Mouse (Mus musculus) c-Kit-positive CD71-negative TER-119-negative erythroid progenitor cells, embryonic 14.5 days (primary cell): ENCODE results near the gene Rarg.
A peak's percentile ranks its signal among the peaks of the same experiment; 100 is the strongest.

Source experiments
- DNase-seq: peaks from one replicate; pipeline ENCODE4 v3.0.0-alpha.2; 2013; ENCODE audit warnings: low read depth

Rarg gene

DNA sequence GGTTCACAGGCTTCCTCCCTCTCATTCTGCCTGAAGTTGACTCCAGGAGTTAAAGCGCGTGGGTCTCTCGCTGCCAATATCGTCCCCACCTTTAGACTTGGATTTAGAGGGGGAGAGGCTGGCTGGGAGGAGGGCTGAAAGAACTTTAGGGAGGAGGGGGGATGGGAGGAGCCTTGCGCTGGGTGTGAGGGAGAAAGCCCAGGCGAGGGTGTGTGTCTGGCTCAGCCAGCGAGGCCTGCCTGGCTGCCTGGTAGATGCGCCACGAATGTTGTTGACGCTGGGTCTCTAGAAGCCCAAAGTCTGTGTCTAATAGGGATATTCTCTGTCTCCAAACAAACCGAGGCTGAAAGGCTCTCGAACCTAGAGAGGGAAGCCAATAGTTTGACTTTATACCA lies 756 bp upstream of the Rarg start:
- no peak for DNase-seq

DNA sequence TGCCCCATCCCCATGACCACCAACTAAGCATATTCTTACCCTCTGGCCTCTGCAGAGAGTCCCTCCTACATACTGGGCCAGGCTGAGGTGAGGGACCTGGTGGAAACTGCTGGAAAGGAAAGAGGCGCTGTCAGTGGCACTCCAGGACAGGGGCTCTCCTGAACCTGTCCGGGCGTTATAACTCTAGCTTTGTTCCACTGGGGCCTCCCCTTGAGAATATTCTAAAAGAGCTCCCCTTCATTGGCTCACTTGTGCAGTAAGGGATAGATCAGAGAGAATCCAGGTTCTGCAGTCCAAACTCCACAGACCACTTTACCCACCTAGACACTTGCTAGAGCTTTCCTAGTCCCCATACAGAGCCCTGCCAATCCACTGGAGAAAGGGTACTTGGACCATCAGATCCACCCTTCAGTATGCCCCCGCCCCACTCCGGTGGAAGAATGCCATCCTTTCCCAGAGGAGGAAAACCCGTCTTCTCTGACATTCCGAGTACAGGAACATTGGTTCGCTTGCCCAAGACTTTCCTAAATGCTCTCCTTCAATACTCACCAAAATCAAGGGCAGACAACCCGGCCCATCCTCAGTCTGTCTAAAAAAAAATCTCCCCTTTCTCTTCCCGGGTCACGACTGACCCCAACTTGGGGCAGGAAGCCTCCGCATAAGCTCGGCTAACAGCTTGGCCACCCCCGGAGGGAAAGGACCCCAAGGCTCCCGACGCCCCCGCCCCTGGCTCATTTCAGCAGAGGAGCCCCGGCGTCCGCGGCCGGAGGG lies 701 bp downstream of the Rarg start:
- DNase-seq: no peak

DNA sequence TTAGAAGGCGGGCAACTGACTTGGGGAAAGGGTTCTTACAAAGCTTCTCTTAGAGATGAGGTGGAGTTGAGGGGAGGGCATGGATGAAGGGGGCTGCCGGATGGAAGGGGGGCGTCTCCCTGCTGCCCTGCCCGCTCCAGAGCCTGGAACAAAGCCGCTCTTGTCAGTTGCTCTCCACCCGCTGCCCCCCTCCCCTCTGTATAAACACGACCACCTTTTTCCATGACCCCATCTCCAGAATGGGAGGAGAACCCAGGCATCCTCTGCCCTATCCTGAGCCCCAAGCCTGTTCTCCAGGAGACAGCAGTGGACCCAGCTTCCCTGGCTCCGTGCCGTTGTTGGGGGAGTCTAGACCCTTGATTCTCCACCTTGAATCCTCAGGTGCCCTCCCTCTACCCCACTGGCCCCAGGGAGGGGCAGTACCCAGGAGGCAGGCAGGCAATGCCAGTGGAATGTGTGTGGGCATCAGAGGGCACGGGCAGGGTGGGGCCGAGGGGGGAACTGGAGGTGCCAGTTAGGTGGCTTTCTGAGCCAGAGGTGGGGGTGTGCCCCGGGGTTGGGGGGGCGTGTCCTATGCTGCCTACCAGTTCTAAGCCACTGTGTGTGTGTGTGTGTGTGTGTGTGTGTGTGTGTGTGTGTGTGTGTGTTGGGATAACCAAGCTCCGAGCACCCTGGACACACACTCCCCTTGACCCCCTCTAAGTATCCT lies 1.6 kb downstream of the Rarg start:
- DNase-seq: no peak

DNA sequence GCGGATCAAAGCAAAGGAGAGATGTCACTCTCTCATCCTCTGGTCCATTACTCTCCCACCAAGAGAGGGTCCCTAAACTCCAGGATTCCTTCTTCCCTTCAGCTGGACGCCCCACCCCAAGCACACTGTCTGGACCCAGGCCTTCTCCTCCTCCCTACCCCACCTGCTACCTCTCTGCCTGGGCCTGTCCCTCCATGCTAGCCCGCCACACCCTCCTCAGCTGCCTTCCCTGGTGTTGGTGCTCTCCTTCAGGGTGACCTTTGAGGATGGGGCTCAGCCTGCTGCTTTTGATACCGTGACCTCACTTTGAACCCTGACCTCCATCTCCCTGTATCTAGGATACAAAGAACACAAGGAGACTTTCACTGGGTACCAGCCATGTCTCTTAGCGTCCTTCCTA lies 6.8 kb downstream of the Rarg start:
- DNase-seq: no peak

DNA sequence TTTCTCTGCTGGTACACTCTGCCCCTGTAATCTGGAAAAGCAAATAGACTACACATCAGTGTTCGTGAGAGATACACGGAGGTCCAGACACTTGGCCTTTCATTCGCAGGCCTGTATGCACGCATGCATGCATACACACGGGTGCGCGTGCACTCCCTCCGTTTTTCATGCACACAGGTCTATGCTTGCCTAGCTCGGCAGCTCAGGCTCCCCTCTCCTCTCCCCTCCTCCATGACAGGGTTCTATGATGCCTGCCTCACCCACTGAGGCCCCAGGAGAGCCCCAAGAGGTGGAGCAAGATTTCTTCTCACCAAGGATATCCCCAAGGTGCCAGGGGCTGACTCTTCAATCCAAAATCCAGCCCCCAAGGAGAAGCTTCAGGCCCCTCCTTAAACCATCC lies 7.3 kb downstream of the Rarg start:
- no peak for DNase-seq

DNA sequence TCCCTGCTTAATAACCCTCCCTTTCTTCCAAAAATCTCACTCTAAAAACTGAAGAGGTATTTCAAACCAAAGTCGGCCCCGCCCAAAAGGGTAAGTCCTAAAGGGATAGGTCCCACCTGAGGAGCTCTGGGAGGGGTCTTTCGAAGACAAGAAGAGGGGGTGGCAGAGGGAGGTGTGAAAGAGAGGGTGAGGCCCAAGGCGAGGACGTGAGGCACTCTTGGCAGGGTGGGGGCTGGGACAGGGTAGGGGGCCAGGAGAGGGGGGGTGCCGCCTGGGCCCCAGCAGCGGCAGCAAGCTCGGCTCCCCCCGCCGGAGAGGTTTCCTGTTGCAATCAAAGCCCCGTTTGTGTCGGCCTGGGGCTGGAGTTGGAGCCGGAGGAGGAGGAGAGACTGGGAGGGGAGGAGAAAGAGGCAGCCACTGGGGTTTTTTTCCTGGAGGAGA lies 8.0 kb downstream of the Rarg start:
- no peak for DNase-seq

DNA sequence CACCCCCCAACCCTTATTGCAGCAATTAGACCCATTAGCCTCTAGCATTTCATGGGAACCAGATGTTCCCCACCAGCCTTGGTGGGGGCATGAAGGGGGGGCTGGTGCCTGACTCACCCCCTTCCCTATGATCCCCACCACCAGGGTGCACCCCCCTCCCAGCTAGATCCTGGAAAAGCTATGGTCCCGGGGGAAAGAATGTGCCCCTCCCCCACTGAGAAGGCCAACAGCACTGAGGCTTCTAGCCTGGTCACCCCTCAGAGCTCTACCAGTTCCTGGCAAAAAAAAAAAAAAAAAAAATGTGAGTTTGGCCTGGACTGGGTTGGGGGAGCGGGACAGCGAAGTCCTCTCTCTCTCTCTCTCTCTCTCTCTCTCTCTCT lies 8.5 kb downstream of the Rarg start:
- DNase-seq: no peak

DNA sequence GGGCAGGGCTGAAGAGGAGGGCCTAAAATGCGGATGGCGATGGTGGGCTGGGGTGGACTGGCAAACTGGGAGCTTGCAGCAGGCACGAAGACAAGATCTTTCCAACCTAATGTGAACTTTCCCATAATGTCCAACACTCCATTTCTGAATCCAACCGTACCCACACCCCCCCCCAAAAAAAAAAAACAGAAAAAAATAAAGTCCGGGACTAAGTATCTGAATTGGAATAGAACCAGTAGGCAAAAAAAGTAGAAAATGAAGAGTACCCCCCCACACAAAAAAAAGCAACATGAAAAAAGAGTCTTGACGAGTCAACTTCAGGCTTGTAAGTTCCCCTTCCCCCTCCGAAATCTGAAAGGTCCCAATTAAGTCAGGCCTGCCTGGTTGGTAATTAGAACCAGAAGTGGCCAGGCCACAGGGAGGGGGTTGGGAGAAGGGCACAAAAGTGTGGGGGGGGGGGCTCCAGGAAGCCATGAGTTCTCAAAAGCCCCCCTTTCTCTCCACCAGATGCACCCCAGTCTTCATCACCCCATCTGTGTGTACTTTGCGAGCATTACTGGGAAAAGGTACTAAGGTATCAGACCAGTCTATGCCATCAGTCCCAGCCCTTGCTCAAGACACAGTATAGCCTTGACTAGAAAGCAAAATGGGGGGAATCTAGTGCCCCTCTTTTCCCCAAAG lies 9.0 kb downstream of the Rarg start:
- DNase-seq: no peak

DNA sequence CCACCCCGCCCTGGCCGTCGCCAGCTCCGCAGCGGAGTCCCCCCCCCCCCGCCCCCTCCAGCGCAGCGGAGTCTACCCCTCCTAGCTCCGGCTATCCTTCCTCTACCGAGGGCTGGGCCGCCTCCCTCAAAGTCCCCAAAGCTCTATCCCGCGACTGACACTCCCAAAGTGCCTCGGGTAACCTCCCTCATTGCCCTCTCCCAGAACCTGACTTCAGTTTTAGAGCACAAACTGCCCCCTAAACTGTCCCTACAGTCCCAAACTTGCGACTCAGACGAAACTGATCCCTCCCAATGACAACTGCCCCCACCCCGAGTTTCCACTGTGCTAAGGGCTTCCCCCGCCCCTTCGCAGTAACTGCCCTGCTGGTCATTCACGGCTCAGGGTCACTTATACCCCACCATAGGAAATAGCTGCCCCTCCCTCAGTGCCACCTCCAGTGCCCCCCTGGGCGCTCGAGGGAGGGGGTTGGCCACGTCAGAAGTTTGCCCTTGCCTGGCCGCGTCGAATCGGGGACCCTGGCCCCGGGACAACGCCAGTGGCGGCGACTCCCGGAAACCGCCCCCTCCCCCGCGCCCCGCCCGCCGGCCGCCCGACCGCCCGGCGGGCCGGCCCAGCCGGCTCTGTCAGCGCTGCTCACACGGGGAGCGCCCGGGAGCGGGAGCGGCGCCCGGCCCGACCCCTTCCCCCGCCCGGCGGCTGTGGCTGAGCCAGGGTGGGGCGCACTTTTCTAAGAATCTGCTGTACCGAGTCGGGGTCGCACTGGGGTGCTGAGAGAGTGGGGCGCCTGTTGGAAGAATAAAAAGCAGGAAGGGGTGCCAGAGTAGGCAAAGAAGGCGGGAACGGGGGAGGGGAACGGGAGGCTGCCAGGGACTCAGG lies 9.8 kb downstream of the Rarg start:
- DNase-seq: no peak

DNA sequence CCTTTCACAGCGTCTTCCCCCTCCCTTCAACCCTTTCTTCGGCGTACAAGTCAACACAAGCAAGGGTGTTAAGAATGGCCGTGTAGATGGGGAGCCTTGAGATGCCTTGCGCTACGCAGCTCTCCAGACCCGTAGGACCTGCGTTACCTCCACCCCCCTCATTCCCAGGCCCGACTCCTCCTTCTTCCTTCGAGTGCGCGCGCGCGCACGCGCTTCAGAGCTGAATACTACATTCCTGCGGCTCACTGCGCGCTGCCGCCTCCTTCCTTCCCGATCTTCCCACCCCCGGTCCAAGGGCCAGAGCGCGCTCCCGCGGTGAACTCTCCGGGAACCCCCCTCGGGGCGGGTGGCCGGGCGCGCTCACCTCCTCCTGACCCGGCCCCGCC lies 10.5 kb downstream of the Rarg start:
- DNase-seq: peak; percentile 66

DNA sequence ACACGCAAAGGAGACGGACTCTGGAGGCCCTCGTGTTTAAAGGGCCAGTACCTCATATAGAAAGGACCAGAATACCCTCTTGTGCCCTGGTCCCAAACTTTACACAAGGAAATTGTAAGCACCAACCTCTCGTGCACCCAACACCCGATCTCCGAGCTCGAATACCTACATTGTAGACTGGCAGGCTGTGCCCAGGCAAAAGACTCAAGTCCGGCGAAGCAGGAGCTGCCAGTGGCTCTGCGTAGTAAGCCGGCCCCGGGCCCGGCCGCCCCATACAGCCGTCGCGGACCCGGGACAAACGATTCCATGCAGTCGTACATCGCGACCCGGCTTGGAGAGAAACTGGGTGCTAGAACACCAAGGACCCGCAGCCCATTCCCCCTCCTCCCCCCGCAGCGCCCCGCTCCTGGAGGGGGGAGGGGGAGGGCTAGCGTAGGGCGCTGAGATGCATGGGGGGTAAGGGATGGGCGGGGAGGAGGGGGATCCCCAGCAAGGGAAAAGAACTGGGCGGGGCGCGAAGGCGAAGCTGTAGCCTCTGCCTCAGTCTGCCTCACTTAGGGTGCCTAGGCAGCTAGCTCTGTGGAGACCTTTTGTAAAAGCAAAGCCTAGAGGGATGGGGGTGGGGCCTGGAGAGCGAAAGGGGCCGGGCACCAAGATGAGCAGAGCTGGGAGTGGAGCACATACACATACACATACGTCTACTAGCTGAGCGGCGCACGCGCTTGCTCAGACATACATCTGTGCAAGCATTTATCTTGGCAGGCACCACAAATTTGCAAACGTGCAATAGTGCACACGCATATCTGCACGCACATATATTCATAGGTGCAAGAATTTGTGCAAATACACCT lies 11.2 kb downstream of the Rarg start:
- peak; percentile 60 for DNase-seq

DNA sequence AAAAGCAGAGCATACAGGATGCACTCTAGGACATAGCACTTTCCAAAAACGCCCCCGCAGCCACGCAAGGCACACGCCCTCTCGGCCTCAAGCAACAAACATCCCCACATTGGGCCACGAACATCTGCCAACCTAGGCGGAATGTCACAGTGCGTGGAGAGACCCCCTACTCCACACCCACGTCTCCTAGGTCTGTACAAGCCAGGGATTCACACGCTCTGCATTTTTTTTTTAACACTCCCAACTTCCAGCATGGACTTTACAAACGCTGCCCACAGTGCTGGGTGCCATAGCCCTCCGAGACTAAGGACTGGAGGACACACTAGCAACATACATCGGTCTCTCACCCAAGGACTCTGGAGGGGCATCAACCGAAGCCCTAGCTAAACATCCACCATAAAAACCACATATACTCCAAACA lies 11.8 kb downstream of the Rarg start:
- no peak for DNase-seq

DNA sequence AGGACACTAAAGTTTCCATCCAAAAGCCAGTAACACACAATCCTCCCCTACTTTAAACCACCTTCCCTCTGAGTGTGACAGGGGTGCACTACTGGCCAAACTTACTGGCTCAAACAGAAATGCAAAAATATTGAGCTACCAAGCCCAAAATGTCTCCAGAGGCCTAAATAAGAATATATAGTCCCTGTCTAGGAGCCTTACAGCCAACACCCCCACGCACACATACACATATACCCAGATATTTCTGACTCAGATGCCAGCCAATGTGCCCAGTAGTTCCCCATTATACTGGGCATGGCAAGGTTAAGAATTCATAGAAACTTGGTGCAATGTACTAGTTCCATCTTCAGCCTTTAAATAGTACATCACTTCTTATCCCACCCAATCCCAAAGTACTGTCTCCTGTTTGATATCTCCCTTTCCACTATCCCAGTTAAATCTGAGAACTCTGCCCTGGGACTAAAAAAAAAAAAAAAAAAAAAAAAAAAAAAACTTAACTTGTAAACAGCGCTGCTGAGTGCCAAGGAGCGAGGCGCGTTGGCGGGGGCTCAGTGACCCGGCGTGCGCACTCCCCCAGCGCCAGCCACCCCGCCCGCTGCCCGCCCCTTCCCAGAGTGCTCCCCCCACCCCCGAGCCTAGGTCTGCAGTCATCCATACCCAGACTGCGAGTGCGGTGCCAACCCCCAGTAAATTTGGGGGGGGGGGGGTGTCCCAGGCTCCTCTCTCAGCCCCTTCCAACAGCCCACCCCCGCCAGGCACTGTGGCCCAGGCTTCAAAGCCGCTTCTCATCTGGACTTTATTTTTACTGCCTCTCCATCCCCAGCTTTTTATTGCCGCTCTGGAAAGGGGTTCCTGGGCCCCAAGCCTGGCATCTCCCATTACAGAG lies 12.8 kb downstream of the Rarg start:
- no peak for DNase-seq

DNA sequence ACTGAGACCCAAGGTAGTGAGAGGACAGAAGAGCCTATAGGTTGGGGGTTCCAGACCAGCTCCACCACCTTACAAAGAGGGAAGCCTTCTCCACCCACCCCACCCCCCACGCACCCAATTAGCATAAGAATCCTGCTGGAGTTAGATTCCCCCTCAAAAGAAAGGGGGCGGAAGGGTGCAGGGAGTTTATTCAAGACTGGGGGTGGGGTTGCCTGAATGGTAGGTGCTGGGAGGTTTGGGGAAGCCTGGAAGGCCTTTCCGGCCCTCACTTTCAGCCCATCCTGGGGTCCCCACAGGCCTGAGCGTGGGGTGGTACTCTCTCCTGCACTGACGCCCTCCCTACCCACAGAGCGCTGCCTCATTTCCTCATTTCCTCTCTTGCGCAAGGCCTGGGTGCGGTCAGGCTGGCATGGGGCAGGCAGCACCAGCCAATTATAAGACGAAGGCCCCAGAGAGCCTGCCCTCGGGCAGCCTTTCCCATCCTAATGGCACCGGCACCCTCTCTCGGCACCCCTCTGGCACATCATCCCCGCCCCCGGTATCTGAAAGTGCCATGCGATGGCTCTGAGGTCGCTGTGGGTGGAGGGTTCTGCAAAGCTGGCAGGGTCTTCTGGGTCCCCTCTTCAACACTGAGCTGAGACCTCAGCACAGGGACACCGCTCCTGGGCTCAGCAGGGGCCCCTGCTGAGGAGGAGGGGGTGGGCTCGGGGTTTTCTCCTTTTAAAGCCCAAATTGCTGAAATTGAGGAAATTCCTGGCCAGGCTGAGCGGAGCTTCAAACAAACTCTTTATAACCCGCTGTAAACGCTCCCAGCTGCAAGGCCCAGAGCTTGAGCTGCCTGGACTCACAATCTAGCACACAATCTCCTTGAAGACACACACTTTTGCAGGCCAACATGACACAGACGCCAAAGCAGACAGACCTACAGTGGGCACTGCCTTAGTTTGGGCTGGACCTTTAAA lies 13.8 kb downstream of the Rarg start:
- peak; percentile 72 for DNase-seq

DNA sequence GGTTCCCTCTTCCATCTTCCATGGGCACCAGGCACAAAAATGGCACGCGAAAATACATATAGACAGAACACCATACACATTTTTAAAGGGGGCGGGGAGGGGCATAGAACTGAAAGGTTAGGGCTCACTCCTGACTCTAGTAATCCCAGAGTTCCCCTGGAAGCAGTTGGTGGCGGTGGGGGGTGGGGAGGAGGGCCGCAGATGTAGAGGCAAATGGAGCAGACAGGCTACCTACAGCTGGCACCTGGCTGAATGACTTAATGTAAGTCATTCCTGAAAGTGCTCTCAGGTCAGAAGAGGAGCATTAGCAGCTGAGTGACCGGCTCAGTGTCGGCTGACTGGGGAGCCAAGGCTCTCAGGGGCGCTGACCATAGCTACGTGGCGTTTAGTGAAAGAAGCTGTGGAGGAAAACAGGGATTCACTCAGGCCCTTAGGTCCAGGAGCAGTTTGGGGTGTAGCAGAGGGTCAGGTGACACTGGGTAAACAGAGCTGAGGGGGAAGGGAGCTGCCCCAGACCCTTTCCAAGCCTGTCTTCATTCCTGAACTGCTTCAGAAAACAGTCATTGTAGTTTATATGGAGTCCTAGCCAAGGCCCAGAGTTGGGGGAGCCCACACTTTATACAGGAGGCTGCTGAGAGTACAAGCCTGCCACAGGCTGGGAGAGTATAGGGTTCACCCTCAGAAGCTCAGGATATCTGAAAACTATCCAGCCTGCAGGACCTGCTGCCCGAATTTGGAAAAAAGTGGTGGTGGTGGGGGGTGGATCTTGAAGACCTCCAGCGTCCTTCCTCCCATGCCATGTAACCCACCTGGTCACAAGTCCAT lies 14.7 kb downstream of the Rarg start:
- no peak for DNase-seq

DNA sequence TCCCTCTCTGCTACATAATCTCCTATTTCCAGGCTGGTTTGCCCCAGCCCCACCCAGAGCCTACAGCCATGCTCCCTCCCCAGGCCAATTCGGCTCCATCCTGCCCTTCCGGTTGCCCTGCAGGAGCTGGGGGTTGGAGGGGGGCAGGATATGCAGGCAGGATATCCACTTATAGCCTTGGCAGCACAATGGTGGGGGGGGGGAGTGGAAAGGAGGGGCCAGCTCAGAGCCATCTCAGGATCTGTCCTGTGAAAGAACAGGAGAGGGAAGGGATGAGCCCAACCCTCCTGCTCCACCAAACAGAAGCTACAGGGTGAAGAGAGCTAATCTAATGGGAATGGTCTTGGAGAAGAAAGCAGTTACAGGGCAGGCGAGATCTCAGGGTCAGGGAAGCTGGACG lies 16.7 kb downstream of the Rarg start:
- DNase-seq: no peak

DNA sequence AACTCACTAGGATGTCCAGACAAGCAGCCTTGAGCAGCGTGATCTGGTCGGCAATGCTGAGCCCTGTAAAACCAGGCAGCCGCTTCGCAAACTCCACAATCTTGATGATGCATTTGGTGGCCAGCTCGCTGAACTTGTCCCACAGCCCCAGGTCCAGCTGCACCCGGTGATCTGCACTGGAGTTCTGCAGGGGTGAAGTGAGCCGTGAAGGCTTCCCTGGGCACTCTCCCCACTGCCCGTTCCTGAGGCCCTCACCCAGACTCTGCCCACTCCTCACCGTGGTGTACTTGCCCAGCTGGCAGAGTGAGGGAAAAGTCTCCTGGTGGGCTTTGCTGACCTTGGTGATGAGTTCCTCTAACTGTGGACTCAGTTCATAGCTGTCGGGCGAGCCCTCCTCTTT lies 17.5 kb downstream of the Rarg start:
- DNase-seq: no peak

DNA sequence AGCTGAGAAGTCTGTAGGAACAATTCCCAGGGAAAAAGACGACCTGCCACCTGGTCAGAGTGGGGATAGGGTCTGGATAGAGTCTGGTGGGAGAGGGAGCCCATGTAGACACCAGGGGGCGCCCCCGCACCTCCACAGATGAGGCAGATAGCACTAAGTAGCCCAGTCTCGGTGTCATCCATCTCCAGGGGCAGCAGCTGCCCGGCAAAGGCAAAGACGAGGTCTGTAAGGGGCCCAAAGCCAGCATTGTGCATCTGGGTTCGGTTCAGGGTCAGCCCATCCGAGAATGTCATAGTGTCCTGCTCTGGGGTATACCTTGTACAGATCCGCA lies 18.1 kb downstream of the Rarg start:
- peak; percentile 68 for DNase-seq
